Mouse (Mus musculus): ENCODE measurements at regions not wholly inside any gene's neighbourhood (a gene's known extent, or its start where the extent isn't known, plus 50 kb on each side); places are given as distances from the start of the nearest gene placed in this dataset.

DNA sequence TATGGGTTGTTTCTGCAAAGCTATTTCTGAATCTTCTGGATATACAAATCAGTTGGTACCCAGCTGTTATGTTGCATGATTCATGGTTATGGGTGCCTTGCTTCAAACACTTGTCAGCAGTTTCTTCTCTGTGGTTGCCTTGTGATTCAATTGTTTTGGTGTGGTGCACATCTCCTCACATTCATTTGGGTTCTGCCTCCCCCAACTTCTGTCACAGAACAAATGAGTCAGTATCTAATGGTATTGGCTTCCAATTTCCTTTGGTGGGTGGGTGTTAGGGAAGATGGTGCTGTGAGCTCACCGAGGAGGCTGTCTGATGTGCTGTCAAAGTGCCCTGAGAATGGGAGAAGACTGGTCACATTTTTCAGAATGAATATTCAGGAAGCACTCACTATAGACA, 87.9 kb downstream of the Cypt15 start:
- peak; percentile 60 to 61 for DNase-seq (ENCODE audit: extremely low spot score in 1 of 2, low spot score in 1 of 2)

Measured in frontal cortex, adult 2 months (tissue).